Mouse (Mus musculus) thymus, postnatal 36 days (tissue): ENCODE results near the gene Fbxl12.
"Not testable (repeated sequence)": the region's sequence is repeated elsewhere in the genome, so short reads cannot be mapped to it uniquely, and the experiment has no call there.

Source experiments
- DNase-seq, 2 experiments: peaks; one replicate each; pipeline ENCODE4 v3.0.0; 2022; ENCODE audit warnings: mixed read lengths in 2 of 2

Fbxl12 gene

GRCm38 (mm10) chr9:20644360-20645081 lies at the start of gene Fbxl12:
Gene Fbxl12 (minus strand): TSS chr9:20644767.
- peak; percentile 66 to 71 for DNase-seq

- no peak for DNase-seq
Observed at GRCm38 (mm10) chr9:20692863-20693262, 48.3 kb upstream of the Fbxl12 start.

GRCm38 (mm10) chr9:20690449-20690848 lies 45.9 kb upstream of the Fbxl12 start:
- DNase-seq, result not testable (repeated sequence)

GRCm38 (mm10) chr9:20689913-20690312 lies 45.3 kb upstream of the Fbxl12 start:
- DNase-seq, result no peak

- no peak for DNase-seq
Observed at GRCm38 (mm10) chr9:20689403-20689802, 44.8 kb upstream of the Fbxl12 start.

GRCm38 (mm10) chr9:20685081-20685861 lies 40.7 kb upstream of the Fbxl12 start:
- DNase-seq, result no peak

GRCm38 (mm10) chr9:20682389-20682722 lies 37.8 kb upstream of the Fbxl12 start:
- no peak for DNase-seq

GRCm38 (mm10) chr9:20681546-20682388 lies 37.2 kb upstream of the Fbxl12 start:
- DNase-seq, result no peak

GRCm38 (mm10) chr9:20680378-20680958 lies 35.9 kb upstream of the Fbxl12 start:
- no peak for DNase-seq

- no peak for DNase-seq
Observed at GRCm38 (mm10) chr9:20677892-20678291, 33.3 kb upstream of the Fbxl12 start.

- no peak for DNase-seq
Observed at GRCm38 (mm10) chr9:20672047-20672446, 27.5 kb upstream of the Fbxl12 start.

GRCm38 (mm10) chr9:20668065-20668464 lies 23.5 kb upstream of the Fbxl12 start:
- no peak for DNase-seq

- DNase-seq, result peak; percentile 44 to 62
Observed at GRCm38 (mm10) chr9:20666510-20667034, 22.0 kb upstream of the Fbxl12 start.

- DNase-seq, result no peak
Observed at GRCm38 (mm10) chr9:20665925-20666324, 21.4 kb upstream of the Fbxl12 start.

GRCm38 (mm10) chr9:20664982-20665637 lies 20.5 kb upstream of the Fbxl12 start:
- DNase-seq, result no peak

GRCm38 (mm10) chr9:20664366-20664765 lies 19.8 kb upstream of the Fbxl12 start:
- no peak for DNase-seq

- DNase-seq, result no peak
Observed at GRCm38 (mm10) chr9:20663956-20664355, 19.4 kb upstream of the Fbxl12 start.

- DNase-seq, result no peak
Observed at GRCm38 (mm10) chr9:20662874-20663273, 18.3 kb upstream of the Fbxl12 start.

- peak; percentile 69 for DNase-seq
Observed at GRCm38 (mm10) chr9:20662325-20662724, 17.8 kb upstream of the Fbxl12 start.

GRCm38 (mm10) chr9:20657546-20657945 lies 13.0 kb upstream of the Fbxl12 start:
- no peak for DNase-seq

- DNase-seq, result no peak
Observed at GRCm38 (mm10) chr9:20653859-20654258, 9.3 kb upstream of the Fbxl12 start.

- no peak for DNase-seq
Observed at GRCm38 (mm10) chr9:20652260-20652658, 7.7 kb upstream of the Fbxl12 start.
